Mouse (Mus musculus): ENCODE results near the gene Auh.

GRCm38 (mm10) chr13:52834591-52834990, 94.9 kb downstream of the Auh start:
- TF ChIP-seq TAL1 (IDR thresholded peaks at IDR 0.05; ENCODE audit: low read length) (no peak), GATA1 (IDR thresholded peaks at IDR 0.05; ENCODE audit: low read length) (no peak)
